Mouse (Mus musculus): ENCODE results near the gene Engase. TPM values are rescaled to one million over a fixed set of nuclear protein-coding genes. Genes with fewer than 3 reads are reported as not detected.

Engase gene
- polyA plus RNA-seq (2014; fragmentation: Nextera tagmentation; extraction: Ambion mirVana): 2.6 and 4.2 TPM in 2 replicates

GRCm38 (mm10) chr11:118476396-118477373 is at the start of gene Engase:
Gene Engase (plus strand): TSS chr11:118476829.
- Histone ChIP-seq H3K36me3 (ENCODE audit: control insufficient read depth, insufficient read depth, low read length) (0 out of 2 replicates have a peak, but pooled peaks cover 3% of the 10 kb centered on the region), H3K4me2 (ENCODE audit: low read length) (peak within 1 kb of the TSS; percentile 87), H3K4me1 (ENCODE audit: control insufficient read depth, insufficient read depth, low read length) (0 out of 2 replicates have a peak, but pooled peaks cover 2% of the 10 kb centered on the region), H3K4me3 (replicated peaks; ENCODE audit: low read depth, low read length) (peak within 1 kb of the TSS; percentile 69), H3K27ac (replicated peaks; ENCODE audit: low read depth, low read length) (no peak within 1 kb of the TSS), H3K9me3 (ENCODE audit: control insufficient read depth, low read length) (no peaks in the 10 kb centered on the region), H3K27me3 (ENCODE audit: control insufficient read depth, insufficient read depth, low read length) (no peaks in the 10 kb centered on the region), H3K9ac (replicated peaks; ENCODE audit: low read length) (peak within 1 kb of the TSS; percentile 74)
- ATAC-seq (ENCODE audit: low FRiP score, low TSS enrichment) (peak; percentile 98), DNase-seq (peak; percentile 95)
- under 1% methylated on average over 57 of the region's 57 CpGs for WGBS

DNA sequence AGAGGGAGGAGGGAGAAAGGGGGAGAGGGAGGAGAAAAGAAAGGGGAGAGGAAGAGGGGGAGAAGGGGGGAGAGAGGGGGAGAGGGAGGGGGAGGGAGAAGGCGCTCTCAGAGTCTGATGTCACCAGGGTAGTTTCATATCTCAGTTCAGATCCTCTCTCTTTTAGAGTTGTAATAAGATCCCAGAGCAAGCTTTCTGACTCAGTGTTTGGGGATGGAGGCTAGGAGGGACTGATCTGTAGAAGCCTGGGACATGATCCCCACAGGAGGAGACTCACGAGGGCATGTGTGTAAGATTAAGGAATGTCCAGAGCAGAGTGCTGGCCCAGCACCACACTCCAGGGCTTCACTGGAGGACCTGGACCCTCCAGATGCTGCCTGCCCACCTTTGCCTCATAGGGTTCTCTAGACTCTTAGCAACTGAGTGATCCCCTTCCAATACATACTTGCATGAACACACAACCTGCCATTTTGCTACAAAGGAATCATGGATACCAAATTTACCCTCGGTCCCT is 49.3 kb upstream of the Engase start:
- Histone ChIP-seq H3K9me3 (ENCODE audit: control insufficient read depth, low read length) (no peaks in the 10 kb centered on the region), H3K4me2 (ENCODE audit: low read length) (no peak overlapping the region; the same call in 1 of the 2 replicates), H3K4me1 (ENCODE audit: control insufficient read depth, insufficient read depth, low read length) (peaks cover 22% of the 10 kb centered on the region), H3K36me3 (ENCODE audit: control insufficient read depth, insufficient read depth, low read length) (no peaks in the 10 kb centered on the region), H3K9ac (replicated peaks; ENCODE audit: low read length) (no peak overlapping the region), H3K4me3 (replicated peaks; ENCODE audit: low read depth, low read length) (no peak overlapping the region), H3K27ac (replicated peaks; ENCODE audit: low read depth, low read length) (no peak overlapping the region), H3K27me3 (ENCODE audit: control insufficient read depth, insufficient read depth, low read length) (no peaks in the 10 kb centered on the region)
- 43% methylated on average over 3 of the region's 3 CpGs for WGBS
- ATAC-seq (ENCODE audit: low FRiP score, low TSS enrichment): no peak
- DNase-seq: no peak

DNA sequence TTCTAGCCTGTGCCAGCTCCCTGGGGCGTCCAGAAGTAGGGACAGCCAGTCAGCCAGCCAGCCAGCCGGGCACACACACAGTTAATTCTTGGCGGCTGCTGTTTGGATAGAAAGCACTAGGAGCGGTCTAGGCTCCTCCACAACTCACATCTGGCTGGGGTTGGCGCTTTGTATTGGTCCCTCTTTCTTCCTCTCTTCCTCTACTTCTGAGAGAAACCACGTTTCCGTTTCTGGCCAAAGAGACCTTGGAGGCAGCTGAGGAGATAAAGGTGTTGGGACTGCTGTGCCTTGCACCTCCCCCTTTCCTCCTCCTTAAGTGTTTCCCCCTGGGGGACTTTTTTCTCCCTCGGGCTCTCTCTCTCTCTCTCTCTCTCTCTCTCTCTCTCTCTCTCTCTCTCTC is 48.6 kb upstream of the Engase start, which contains the start of gene C1qtnf1:
Gene C1qtnf1, plus strand, starts transcription at position 218 of the 400 bp plus-strand sequence.
- 3% methylated on average over 8 of the region's 8 CpGs for WGBS
- peak within 1 kb of the TSS; percentile 11 for H3K4me3 ChIP-seq (replicated peaks; ENCODE audit: low read depth, low read length)
- peaks cover 22% of the 10 kb centered on the region for H3K4me1 ChIP-seq (ENCODE audit: control insufficient read depth, insufficient read depth, low read length)
- H3K9ac ChIP-seq (replicated peaks; ENCODE audit: low read length): no peak within 1 kb of the TSS; the same call in 1 of the 2 replicates
- ATAC-seq (ENCODE audit: low FRiP score, low TSS enrichment): no peak
- DNase-seq: peak; percentile 63
- H3K27me3 ChIP-seq (ENCODE audit: control insufficient read depth, insufficient read depth, low read length): no peaks in the 10 kb centered on the region
- no peak within 1 kb of the TSS; the same call in 1 of the 2 replicates for H3K27ac ChIP-seq (replicated peaks; ENCODE audit: low read depth, low read length)
- H3K36me3 ChIP-seq (ENCODE audit: control insufficient read depth, insufficient read depth, low read length): no peaks in the 10 kb centered on the region
- H3K9me3 ChIP-seq (ENCODE audit: control insufficient read depth, low read length): no peaks in the 10 kb centered on the region
- peak within 1 kb of the TSS; percentile 39 for H3K4me2 ChIP-seq (ENCODE audit: low read length)

DNA sequence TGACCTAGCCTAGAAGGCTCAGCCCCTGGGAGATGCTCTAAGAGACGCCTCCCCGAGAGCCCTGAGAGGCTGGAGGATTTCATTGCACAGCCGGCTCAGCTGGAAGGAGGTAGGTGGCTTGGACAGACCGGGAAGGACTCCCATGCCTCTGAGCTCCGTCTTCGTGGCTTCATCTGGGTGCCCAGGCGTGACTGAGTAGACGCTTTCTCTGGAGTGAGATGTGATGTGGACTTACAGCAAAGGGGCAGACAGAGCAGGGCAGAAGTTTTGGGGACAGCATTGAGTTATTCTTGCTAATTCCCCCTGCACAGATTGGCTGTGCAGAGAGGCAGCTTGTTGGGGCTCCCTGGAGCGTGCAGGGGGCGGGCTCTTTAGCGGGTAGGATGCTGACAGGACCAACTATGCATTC is 48.2 kb upstream of the Engase start:
- Histone ChIP-seq H3K36me3 (ENCODE audit: control insufficient read depth, insufficient read depth, low read length) (no peaks in the 10 kb centered on the region), H3K27ac (replicated peaks; ENCODE audit: low read depth, low read length) (no peak overlapping the region; the same call in 1 of the 2 replicates), H3K9ac (replicated peaks; ENCODE audit: low read length) (no peak overlapping the region; the same call in 1 of the 2 replicates), H3K9me3 (ENCODE audit: control insufficient read depth, low read length) (no peaks in the 10 kb centered on the region), H3K27me3 (ENCODE audit: control insufficient read depth, insufficient read depth, low read length) (no peaks in the 10 kb centered on the region), H3K4me2 (ENCODE audit: low read length) (peak overlapping the region; percentile 39), H3K4me1 (ENCODE audit: control insufficient read depth, insufficient read depth, low read length) (peaks cover 24% of the 10 kb centered on the region), H3K4me3 (replicated peaks; ENCODE audit: low read depth, low read length) (peak overlapping the region; percentile 11)
- ATAC-seq (ENCODE audit: low FRiP score, low TSS enrichment): no peak
- peak; percentile 30 for DNase-seq
- WGBS: 5% methylated on average over 11 of the region's 11 CpGs

- Histone ChIP-seq H3K9ac (replicated peaks; ENCODE audit: low read length) (no peak overlapping the region), H3K9me3 (ENCODE audit: control insufficient read depth, low read length) (no peaks in the 10 kb centered on the region), H3K4me1 (ENCODE audit: control insufficient read depth, insufficient read depth, low read length) (peaks cover 23% of the 10 kb centered on the region), H3K27ac (replicated peaks; ENCODE audit: low read depth, low read length) (no peak overlapping the region), H3K27me3 (ENCODE audit: control insufficient read depth, insufficient read depth, low read length) (no peaks in the 10 kb centered on the region), H3K4me3 (replicated peaks; ENCODE audit: low read depth, low read length) (peak overlapping the region; percentile 11), H3K4me2 (ENCODE audit: low read length) (peak overlapping the region; percentile 39), H3K36me3 (ENCODE audit: control insufficient read depth, insufficient read depth, low read length) (no peaks in the 10 kb centered on the region)
- ATAC-seq (ENCODE audit: low FRiP score, low TSS enrichment) (no peak), DNase-seq (no peak)
- WGBS: 63% methylated on average over 8 of the region's 8 CpGs
These were observed 47.5 kb upstream of the Engase start for GRCm38 (mm10) chr11:118428944-118429709.

DNA sequence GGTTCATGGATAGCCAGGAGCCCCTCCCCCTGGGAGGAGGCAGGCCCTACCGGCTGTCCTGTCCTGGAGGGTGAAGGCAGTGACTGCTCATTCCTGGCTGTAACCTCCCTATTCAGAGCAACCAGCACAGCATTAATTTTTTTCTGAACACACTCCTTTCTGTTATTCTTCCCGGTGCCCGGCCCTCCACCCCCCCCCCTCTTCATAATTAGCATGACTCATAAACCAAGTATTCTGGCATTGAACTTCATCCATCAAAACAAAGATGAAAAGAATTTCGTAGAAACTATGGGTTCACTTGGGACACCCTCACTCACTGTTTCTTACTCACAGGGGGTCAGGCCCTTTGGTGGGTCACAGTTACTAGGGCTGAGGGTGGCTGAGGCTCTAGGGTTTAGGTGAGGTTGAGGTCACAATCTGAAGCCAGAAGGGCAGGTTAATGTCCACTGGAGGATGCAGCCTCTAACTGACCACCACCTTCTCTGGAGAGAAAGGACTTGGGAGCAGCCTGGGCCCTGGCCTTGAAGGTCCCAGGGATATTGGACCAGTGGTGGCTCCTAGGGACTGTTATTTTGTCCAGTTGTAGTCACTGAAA is 46.2 kb upstream of the Engase start:
- H3K9ac ChIP-seq (replicated peaks; ENCODE audit: low read length): no peak overlapping the region
- peaks cover 23% of the 10 kb centered on the region for H3K4me1 ChIP-seq (ENCODE audit: control insufficient read depth, insufficient read depth, low read length)
- DNase-seq (no peak), ATAC-seq (ENCODE audit: low FRiP score, low TSS enrichment) (no peak)
- no peak overlapping the region for H3K4me2 ChIP-seq (ENCODE audit: low read length)
- H3K36me3 ChIP-seq (ENCODE audit: control insufficient read depth, insufficient read depth, low read length): no peaks in the 10 kb centered on the region
- no peaks in the 10 kb centered on the region for H3K27me3 ChIP-seq (ENCODE audit: control insufficient read depth, insufficient read depth, low read length)
- H3K9me3 ChIP-seq (ENCODE audit: control insufficient read depth, low read length): no peaks in the 10 kb centered on the region
- H3K27ac ChIP-seq (replicated peaks; ENCODE audit: low read depth, low read length): no peak overlapping the region
- 54% methylated on average over 4 of the region's 4 CpGs for WGBS
- no peak overlapping the region for H3K4me3 ChIP-seq (replicated peaks; ENCODE audit: low read depth, low read length)

DNA sequence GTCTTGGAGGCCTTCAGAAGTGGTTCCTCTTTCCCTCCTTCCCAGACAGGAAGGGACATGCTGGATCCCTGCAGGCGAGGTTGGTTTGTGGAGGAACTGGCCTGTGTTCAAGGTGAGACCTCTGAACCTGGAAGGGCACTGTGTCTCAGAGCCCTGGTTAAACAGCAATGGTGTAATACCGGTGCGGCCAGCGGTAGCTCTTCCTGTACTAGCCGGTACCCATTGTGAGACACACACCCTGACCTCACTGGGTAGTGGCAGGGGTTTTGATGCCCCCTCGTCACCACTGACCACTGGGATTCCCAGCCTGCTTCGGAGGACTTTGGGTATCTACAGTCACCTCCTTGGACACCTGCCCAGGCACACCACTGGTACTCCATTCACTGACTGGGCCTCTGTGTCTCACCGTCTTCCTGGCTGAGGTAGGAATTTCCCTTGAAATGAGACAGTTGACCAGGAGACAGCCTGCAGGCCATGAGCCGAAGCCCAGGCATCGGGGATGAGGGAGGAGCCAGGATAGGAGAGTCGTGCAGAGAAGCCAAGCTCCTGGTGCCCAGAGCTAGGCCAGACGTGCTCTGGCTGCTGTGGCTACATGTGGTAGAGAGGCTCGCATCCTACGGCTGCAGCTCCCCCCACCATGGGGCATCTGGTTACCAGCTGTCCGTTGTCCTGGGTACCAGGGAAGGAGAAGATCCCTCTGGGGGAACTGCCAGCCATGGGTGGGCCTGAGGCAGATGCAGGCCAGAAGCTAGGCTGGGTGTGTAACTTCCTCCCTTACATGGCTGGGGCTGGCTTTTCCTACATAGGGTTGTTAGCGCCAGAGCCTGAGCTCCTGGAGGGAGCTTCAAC is 45.3 kb upstream of the Engase start:
- Histone ChIP-seq H3K27ac (replicated peaks; ENCODE audit: low read depth, low read length) (no peak overlapping the region), H3K36me3 (ENCODE audit: control insufficient read depth, insufficient read depth, low read length) (no peaks in the 10 kb centered on the region), H3K27me3 (ENCODE audit: control insufficient read depth, insufficient read depth, low read length) (no peaks in the 10 kb centered on the region), H3K9me3 (ENCODE audit: control insufficient read depth, low read length) (no peaks in the 10 kb centered on the region), H3K4me2 (ENCODE audit: low read length) (no peak overlapping the region), H3K4me3 (replicated peaks; ENCODE audit: low read depth, low read length) (no peak overlapping the region), H3K9ac (replicated peaks; ENCODE audit: low read length) (no peak overlapping the region), H3K4me1 (ENCODE audit: control insufficient read depth, insufficient read depth, low read length) (peaks cover 26% of the 10 kb centered on the region)
- WGBS: 80% methylated on average over 16 of the region's 16 CpGs
- ATAC-seq (ENCODE audit: low FRiP score, low TSS enrichment): no peak
- DNase-seq: no peak
